Mouse (Mus musculus): ENCODE measurements around the gene Dohh. TPM values are rescaled to one million over a fixed set of nuclear protein-coding genes. Genes with fewer than 3 reads are reported as not detected.

Dohh gene
- polyA plus RNA-seq, 1 experiment from 2014 or later, result 44.8 TPM

GRCm38 (mm10) chr10:81392781-81393185 is 8.6 kb downstream of the Dohh start, which contains the start of gene Smim24:
Gene Smim24 (plus strand): TSS chr10:81393051.
- WGBS, result 57% methylated on average over 14 of the region's 14 CpGs
- ATAC-seq (ENCODE audit: insufficient number of reproducible peaks, insufficient read depth, low FRiP score, low read depth), result peak; percentile 24; the same call in 1 of the 2 replicates
- H3K27me3 ChIP-seq (ENCODE audit: control insufficient read depth, insufficient read depth, low read length), result no peaks in the 10 kb centered on the region
- H3K36me3 ChIP-seq (ENCODE audit: control insufficient read depth, insufficient read depth, low read length), result peaks cover 9% of the 10 kb centered on the region
- peaks cover 21% of the 10 kb centered on the region for H3K4me1 ChIP-seq (ENCODE audit: control insufficient read depth, insufficient read depth, low read length)
- H3K4me2 ChIP-seq (replicated peaks; ENCODE audit: low read depth, low read length), result peak within 1 kb of the TSS; percentile 59
- peak within 1 kb of the TSS; percentile 0; the same call in 1 of the 2 replicates for H3K9ac ChIP-seq (replicated peaks; ENCODE audit: low read depth, low read length)
- peak within 1 kb of the TSS; percentile 25 for H3K4me3 ChIP-seq (ENCODE audit: low read depth, low read length)
- H3K27ac ChIP-seq (ENCODE audit: low read length), result peak within 1 kb of the TSS; percentile 70
- no peaks in the 10 kb centered on the region for H3K9me3 ChIP-seq (ENCODE audit: control insufficient read depth, low read depth, low read length)

GRCm38 (mm10) chr10:81393456-81394063 is 9.3 kb downstream of the Dohh start:
- WGBS, result 4% methylated on average over 19 of the region's 19 CpGs
- Histone ChIP-seq H3K27me3 (ENCODE audit: control insufficient read depth, insufficient read depth, low read length) (no peaks in the 10 kb centered on the region), H3K9ac (replicated peaks; ENCODE audit: low read depth, low read length) (peak overlapping the region; percentile 0; the same call in 1 of the 2 replicates), H3K9me3 (ENCODE audit: control insufficient read depth, low read depth, low read length) (no peaks in the 10 kb centered on the region), H3K27ac (ENCODE audit: low read length) (peak overlapping the region; percentile 70), H3K36me3 (ENCODE audit: control insufficient read depth, insufficient read depth, low read length) (peaks cover 9% of the 10 kb centered on the region), H3K4me1 (ENCODE audit: control insufficient read depth, insufficient read depth, low read length) (peaks cover 21% of the 10 kb centered on the region), H3K4me3 (ENCODE audit: low read depth, low read length) (peak overlapping the region; percentile 25), H3K4me2 (replicated peaks; ENCODE audit: low read depth, low read length) (peak overlapping the region; percentile 59)
- ATAC-seq (ENCODE audit: insufficient number of reproducible peaks, insufficient read depth, low FRiP score, low read depth), result no peak

- Histone ChIP-seq H3K27me3 (ENCODE audit: control insufficient read depth, insufficient read depth, low read length) (no peaks in the 10 kb centered on the region), H3K27ac (ENCODE audit: low read length) (no peak overlapping the region), H3K9ac (replicated peaks; ENCODE audit: low read depth, low read length) (no peak overlapping the region), H3K36me3 (ENCODE audit: control insufficient read depth, insufficient read depth, low read length) (peaks cover 16% of the 10 kb centered on the region), H3K4me1 (ENCODE audit: control insufficient read depth, insufficient read depth, low read length) (peaks cover 13% of the 10 kb centered on the region), H3K9me3 (ENCODE audit: control insufficient read depth, low read depth, low read length) (no peaks in the 10 kb centered on the region), H3K4me2 (replicated peaks; ENCODE audit: low read depth, low read length) (no peak overlapping the region), H3K4me3 (ENCODE audit: low read depth, low read length) (no peak overlapping the region)
- 14% methylated on average over 5 of the region's 5 CpGs for WGBS
- ATAC-seq (ENCODE audit: insufficient number of reproducible peaks, insufficient read depth, low FRiP score, low read depth), result no peak
These were observed 10.9 kb downstream of the Dohh start for GRCm38 (mm10) chr10:81395127-81395526.

- Histone ChIP-seq H3K4me2 (replicated peaks; ENCODE audit: low read depth, low read length) (no peak overlapping the region), H3K9me3 (ENCODE audit: control insufficient read depth, low read depth, low read length) (no peaks in the 10 kb centered on the region), H3K27me3 (ENCODE audit: control insufficient read depth, insufficient read depth, low read length) (no peaks in the 10 kb centered on the region), H3K36me3 (ENCODE audit: control insufficient read depth, insufficient read depth, low read length) (peaks cover 22% of the 10 kb centered on the region), H3K9ac (replicated peaks; ENCODE audit: low read depth, low read length) (no peak overlapping the region), H3K27ac (ENCODE audit: low read length) (no peak overlapping the region), H3K4me3 (ENCODE audit: low read depth, low read length) (no peak overlapping the region), H3K4me1 (ENCODE audit: control insufficient read depth, insufficient read depth, low read length) (peaks cover 13% of the 10 kb centered on the region)
- WGBS, result 85% methylated on average over 4 of the region's 4 CpGs
- no peak for ATAC-seq (ENCODE audit: insufficient number of reproducible peaks, insufficient read depth, low FRiP score, low read depth)
These were observed 11.6 kb downstream of the Dohh start for GRCm38 (mm10) chr10:81395865-81396264.

- Histone ChIP-seq H3K27me3 (ENCODE audit: control insufficient read depth, insufficient read depth, low read length) (no peaks in the 10 kb centered on the region), H3K27ac (ENCODE audit: low read length) (no peak overlapping the region), H3K4me2 (replicated peaks; ENCODE audit: low read depth, low read length) (no peak overlapping the region), H3K36me3 (ENCODE audit: control insufficient read depth, insufficient read depth, low read length) (peaks cover 22% of the 10 kb centered on the region), H3K4me1 (ENCODE audit: control insufficient read depth, insufficient read depth, low read length) (peaks cover 19% of the 10 kb centered on the region), H3K9me3 (ENCODE audit: control insufficient read depth, low read depth, low read length) (no peaks in the 10 kb centered on the region), H3K4me3 (ENCODE audit: low read depth, low read length) (no peak overlapping the region), H3K9ac (replicated peaks; ENCODE audit: low read depth, low read length) (no peak overlapping the region)
- 75% methylated on average over 5 of the region's 5 CpGs for WGBS
- ATAC-seq (ENCODE audit: insufficient number of reproducible peaks, insufficient read depth, low FRiP score, low read depth), result no peak
These were observed 12.5 kb downstream of the Dohh start for GRCm38 (mm10) chr10:81396749-81397148.

GRCm38 (mm10) chr10:81399296-81399695 is 15.1 kb downstream of the Dohh start:
- H3K4me2 ChIP-seq (replicated peaks; ENCODE audit: low read depth, low read length), result no peak overlapping the region
- H3K9me3 ChIP-seq (ENCODE audit: control insufficient read depth, low read depth, low read length), result no peaks in the 10 kb centered on the region
- peaks cover 28% of the 10 kb centered on the region for H3K36me3 ChIP-seq (ENCODE audit: control insufficient read depth, insufficient read depth, low read length)
- ATAC-seq (ENCODE audit: insufficient number of reproducible peaks, insufficient read depth, low FRiP score, low read depth), result no peak
- H3K9ac ChIP-seq (replicated peaks; ENCODE audit: low read depth, low read length), result no peak overlapping the region
- H3K27ac ChIP-seq (ENCODE audit: low read length), result no peak overlapping the region
- no peak overlapping the region for H3K4me3 ChIP-seq (ENCODE audit: low read depth, low read length)
- no peaks in the 10 kb centered on the region for H3K27me3 ChIP-seq (ENCODE audit: control insufficient read depth, insufficient read depth, low read length)
- peaks cover 25% of the 10 kb centered on the region for H3K4me1 ChIP-seq (ENCODE audit: control insufficient read depth, insufficient read depth, low read length)
- WGBS, result 69% methylated on average over 5 of the region's 5 CpGs

GRCm38 (mm10) chr10:81399798-81400308 is 15.6 kb downstream of the Dohh start:
- H3K9me3 ChIP-seq (ENCODE audit: control insufficient read depth, low read depth, low read length), result no peaks in the 10 kb centered on the region
- peaks cover 32% of the 10 kb centered on the region for H3K36me3 ChIP-seq (ENCODE audit: control insufficient read depth, insufficient read depth, low read length)
- 81% methylated on average over 18 of the region's 18 CpGs for WGBS
- H3K4me3 ChIP-seq (ENCODE audit: low read depth, low read length), result no peak overlapping the region
- H3K9ac ChIP-seq (replicated peaks; ENCODE audit: low read depth, low read length), result no peak overlapping the region
- no peak for ATAC-seq (ENCODE audit: insufficient number of reproducible peaks, insufficient read depth, low FRiP score, low read depth)
- H3K4me2 ChIP-seq (replicated peaks; ENCODE audit: low read depth, low read length), result no peak overlapping the region
- H3K27me3 ChIP-seq (ENCODE audit: control insufficient read depth, insufficient read depth, low read length), result no peaks in the 10 kb centered on the region
- peaks cover 25% of the 10 kb centered on the region for H3K4me1 ChIP-seq (ENCODE audit: control insufficient read depth, insufficient read depth, low read length)
- H3K27ac ChIP-seq (ENCODE audit: low read length), result no peak overlapping the region

- Histone ChIP-seq H3K4me2 (replicated peaks; ENCODE audit: low read depth, low read length) (no peak overlapping the region), H3K27ac (ENCODE audit: low read length) (no peak overlapping the region), H3K9me3 (ENCODE audit: control insufficient read depth, low read depth, low read length) (no peaks in the 10 kb centered on the region), H3K9ac (replicated peaks; ENCODE audit: low read depth, low read length) (no peak overlapping the region), H3K4me3 (ENCODE audit: low read depth, low read length) (no peak overlapping the region), H3K36me3 (ENCODE audit: control insufficient read depth, insufficient read depth, low read length) (peaks cover 35% of the 10 kb centered on the region), H3K4me1 (ENCODE audit: control insufficient read depth, insufficient read depth, low read length) (peaks cover 25% of the 10 kb centered on the region), H3K27me3 (ENCODE audit: control insufficient read depth, insufficient read depth, low read length) (no peaks in the 10 kb centered on the region)
- no peak for ATAC-seq (ENCODE audit: insufficient number of reproducible peaks, insufficient read depth, low FRiP score, low read depth)
- WGBS, result 60% methylated on average over 22 of the region's 22 CpGs
These were observed 16.4 kb downstream of the Dohh start for GRCm38 (mm10) chr10:81400371-81401204.

All from stomach, embryonic 14.5 days (tissue).